Mouse (Mus musculus) embryonic fibroblast, embryonic 13.5 days (primary cell): ENCODE results near the gene Immp2l. TPM values are rescaled to one million over a fixed set of nuclear protein-coding genes. Genes with fewer than 3 reads are reported as not detected.

Experiments
- H3K27ac ChIP-seq: 2 replicates; pipeline ENCODE4 v1.5.1; 2012; ENCODE audit warnings: low read length, control low read depth, inconsistent platforms; ENCODE audit not compliant: insufficient read depth
- H3K4me1 ChIP-seq: 2 replicates; pipeline ENCODE4 v1.6.1; 2011; ENCODE audit warnings: low read length; ENCODE audit not compliant: control insufficient read depth, insufficient read depth
- H3K4me3 ChIP-seq: 2 replicates; pipeline ENCODE4 v1.5.1; 2011; ENCODE audit warnings: mild to moderate bottlenecking, control low read depth, low read length; ENCODE audit not compliant: insufficient read depth
- CTCF ChIP-seq: IDR thresholded peaks from 2 replicates; pipeline ENCODE4 v1.5.1; 2011; ENCODE audit warnings: mild to moderate bottlenecking, control low read depth, low read length, moderate library complexity, borderline replicate concordance; ENCODE audit not compliant: insufficient read depth
- POLR2A ChIP-seq: IDR thresholded peaks from 2 replicates; pipeline ENCODE4 v1.6.1; 2011; ENCODE audit warnings: low read depth, mild to moderate bottlenecking, control low read depth, low read length, moderate library complexity
- polyA plus RNA-seq: library from polyadenylated mRNA; stranded (reverse); fragments of >200 nt; gene quantifications from 2 replicates; pipeline ENCODE4 v1.2.4, GENCODE M21; 2011; ENCODE audit warnings: low read depth; ENCODE audit not compliant: missing spikeins, insufficient read length

The Immp2l gene
- polyA plus RNA-seq, 1 experiment, result 2.9 TPM

DNA sequence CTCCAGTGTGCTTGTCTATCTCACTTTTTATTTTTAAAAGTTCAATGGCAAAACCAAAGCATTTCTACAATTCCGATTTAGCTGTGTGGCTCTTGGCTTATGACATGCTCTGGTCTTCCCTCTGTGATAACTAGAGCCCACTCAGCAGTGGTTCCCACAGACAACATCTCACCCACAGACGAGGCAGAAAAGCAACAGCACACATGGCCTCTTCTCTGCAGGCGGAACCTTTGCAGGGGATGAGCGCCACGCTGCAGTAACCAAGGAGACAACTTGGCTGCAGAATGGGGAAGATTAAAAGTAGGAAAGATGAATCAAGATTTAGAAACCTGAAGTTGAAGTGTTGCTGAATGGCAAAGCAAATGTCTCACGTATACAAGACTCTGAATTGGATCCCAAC is 597.5 kb downstream of the Immp2l start:
- TF ChIP-seq CTCF (no peak), POLR2A (no peak)
- Histone ChIP-seq H3K4me1 (0 out of 2 replicates have a peak, but pooled peaks cover 2% of the 10 kb centered on the region), H3K27ac (no peak overlapping the region), H3K4me3 (no peak overlapping the region)

DNA sequence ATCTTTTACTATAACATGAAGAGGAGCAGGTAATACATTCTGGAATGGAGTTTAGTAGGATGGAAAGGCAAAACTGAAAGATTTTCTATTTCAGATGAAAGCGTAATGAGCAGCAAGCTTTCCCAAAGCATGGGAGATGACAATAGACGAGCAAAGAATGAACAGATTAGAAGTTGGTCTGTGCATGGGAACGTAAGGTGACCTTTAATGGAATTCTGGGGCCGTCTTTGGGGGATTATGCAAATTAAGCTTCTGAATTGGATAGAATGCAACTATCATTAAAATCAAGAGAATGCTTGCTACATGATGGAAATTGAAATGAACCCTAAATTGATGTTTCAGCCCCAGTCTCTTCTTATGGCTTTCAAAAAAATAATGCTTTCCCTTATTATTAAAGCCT is 619.4 kb downstream of the Immp2l start:
- Histone ChIP-seq H3K27ac (no peak overlapping the region), H3K4me3 (no peak overlapping the region), H3K4me1 (no peaks in the 10 kb centered on the region)
- no peak for TF ChIP-seq POLR2A
- TF ChIP-seq CTCF, result no peak

DNA sequence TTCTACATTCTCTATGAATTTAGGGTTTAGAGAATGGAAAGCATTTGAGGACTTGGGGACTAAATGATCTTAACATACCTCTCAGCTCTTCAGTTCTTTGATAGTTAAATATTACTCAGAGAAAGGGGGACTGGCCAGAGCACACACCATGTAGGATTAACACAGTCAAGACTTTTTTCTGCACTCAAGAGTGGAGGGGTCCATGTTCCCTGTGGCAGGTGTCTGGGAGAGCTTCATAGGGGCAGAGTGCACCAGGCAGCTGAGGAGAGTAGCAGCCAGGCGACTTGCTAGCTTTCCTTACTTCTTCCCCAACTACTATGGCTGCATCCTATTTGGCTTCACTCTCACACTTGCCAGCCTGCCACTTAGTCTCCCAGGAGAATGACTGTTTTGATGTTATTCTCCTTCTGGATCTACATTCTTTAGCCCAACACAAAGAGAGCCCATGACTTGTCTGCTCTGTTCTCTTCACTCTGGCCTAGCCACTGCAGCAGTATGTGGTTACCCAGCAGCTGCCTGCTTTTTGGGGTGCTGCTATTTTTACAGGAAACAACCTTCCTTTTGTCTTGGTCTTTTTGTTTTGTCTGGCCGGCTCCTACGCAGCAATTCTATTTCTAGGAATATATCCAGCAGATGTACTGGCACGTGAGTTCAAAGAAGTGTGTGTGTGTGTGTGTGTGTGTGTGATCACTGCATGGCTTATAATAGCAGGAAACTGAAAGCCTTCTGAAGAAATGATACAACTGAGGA is 621.1 kb downstream of the Immp2l start:
- TF ChIP-seq POLR2A (no peak), CTCF (no peak)
- Histone ChIP-seq H3K27ac (no peak overlapping the region), H3K4me3 (no peak overlapping the region), H3K4me1 (no peaks in the 10 kb centered on the region)

- no peak overlapping the region for H3K27ac ChIP-seq
- H3K4me3 ChIP-seq, result no peak overlapping the region
Measured at GRCm38 (mm10) chr12:41646956-41647575, 623.2 kb downstream of the Immp2l start.

DNA sequence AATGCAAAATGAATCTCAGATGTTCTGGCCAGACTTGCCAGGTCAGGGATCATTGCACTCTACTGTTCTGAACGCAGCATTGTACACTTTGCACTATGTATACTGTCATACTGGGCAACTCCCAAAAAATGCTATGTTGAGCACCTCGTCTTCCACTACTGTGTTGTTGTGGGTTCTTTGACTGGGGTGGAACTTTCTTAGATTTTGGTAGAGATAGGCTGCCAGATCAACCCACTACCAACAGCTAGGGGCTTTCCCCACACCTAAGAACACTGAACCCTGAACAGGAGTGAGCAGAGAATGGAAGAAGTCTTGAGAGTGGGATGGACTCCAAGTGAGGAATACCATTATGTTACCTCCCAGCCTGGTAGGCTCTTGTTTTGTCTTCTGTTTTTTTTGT is 623.8 kb downstream of the Immp2l start:
- TF ChIP-seq CTCF, result no peak
- no peak for TF ChIP-seq POLR2A
- no peak overlapping the region for H3K27ac ChIP-seq
- H3K4me3 ChIP-seq, result no peak overlapping the region

More at GRCm38 (mm10) chr12:41646956-41647575, 623.2 kb downstream of the Immp2l start:
- TF ChIP-seq POLR2A, result no peak
- TF ChIP-seq CTCF, result no peak
- H3K4me1 ChIP-seq, result no peaks in the 10 kb centered on the region

DNA sequence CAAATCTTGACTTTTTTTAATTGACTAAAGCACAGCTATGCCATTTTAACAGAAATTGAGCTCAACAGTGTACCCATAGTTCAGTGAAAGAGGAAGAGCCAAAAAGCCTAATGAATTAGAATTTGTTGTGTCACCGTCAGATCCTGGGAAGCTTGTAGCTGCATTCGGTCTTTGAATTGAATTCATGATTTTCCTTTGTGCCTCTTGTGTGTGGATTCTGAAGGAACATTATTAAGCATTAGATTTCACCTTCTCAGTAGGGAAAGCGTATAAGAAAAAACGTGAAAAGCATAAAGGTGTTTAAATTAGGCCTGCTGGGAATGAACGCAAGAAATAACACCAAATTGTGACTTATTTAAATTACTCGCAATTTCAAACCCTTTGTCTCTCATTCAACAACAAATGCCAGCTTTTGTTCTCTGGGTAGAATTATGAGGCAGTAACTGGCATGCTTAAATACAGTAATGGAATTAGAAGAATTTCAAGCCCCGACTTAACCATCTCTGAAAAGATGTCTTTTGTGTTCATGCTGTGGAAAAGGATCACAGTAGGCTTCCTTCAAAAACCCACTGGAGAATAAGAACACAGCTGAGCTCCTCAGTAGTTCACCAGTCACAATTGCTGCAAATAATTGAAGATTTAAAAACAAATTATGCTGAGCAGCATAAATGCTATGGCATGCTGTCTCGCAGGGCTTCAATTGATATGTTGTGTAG is 626.1 kb downstream of the Immp2l start:
- Histone ChIP-seq H3K4me3 (no peak overlapping the region), H3K4me1 (no peaks in the 10 kb centered on the region), H3K27ac (no peak overlapping the region)
- TF ChIP-seq POLR2A (no peak), CTCF (no peak)

More for the DNA sequence above, 623.8 kb downstream of the Immp2l start:
- H3K4me1 ChIP-seq, result no peaks in the 10 kb centered on the region

DNA sequence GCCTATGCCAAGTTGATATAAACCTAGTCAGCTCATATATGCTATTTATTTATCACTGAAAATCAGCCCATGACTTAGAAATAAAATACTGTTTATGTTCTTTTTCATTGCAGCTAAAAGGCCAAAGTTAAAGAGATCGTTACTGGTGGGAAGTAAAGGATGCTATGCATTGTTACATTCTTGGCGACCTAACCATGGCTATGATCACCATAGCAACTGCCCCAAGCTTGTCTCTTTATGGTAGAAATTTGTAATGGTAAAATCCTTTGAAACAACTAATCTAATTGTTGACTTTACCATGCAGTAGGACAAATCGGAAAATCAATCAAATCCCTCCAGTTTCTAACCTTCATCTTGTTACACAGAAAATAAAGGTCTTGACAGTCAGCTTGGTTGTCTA is 644.4 kb downstream of the Immp2l start:
- no peak overlapping the region for H3K4me3 ChIP-seq
- no peak for TF ChIP-seq CTCF
- TF ChIP-seq POLR2A, result no peak
- H3K27ac ChIP-seq, result no peak overlapping the region
- no peaks in the 10 kb centered on the region for H3K4me1 ChIP-seq

DNA sequence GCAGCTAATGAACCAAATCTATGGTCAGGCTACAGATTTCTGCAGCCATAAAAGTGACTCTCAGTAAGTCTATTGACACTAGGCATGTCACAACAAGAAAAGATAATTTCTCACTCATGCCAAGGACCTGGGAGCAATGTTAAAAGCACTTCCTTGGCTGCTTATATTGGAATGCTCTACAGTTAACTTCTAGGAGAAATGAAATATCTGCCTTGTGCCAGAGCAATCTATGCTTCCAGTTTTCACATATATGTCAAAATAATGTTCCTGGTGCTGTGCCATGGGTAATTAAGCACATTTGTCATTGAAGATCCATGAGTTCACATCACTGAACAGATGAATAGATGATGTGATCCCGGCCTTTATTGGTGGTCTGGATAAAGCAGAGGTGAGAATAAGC is 645.6 kb downstream of the Immp2l start:
- TF ChIP-seq POLR2A (no peak), CTCF (no peak)
- Histone ChIP-seq H3K4me1 (no peaks in the 10 kb centered on the region), H3K27ac (no peak overlapping the region), H3K4me3 (no peak overlapping the region)

GRCm38 (mm10) chr12:41674861-41675260 is 651.0 kb downstream of the Immp2l start:
- Histone ChIP-seq H3K27ac (no peak overlapping the region), H3K4me3 (no peak overlapping the region), H3K4me1 (no peaks in the 10 kb centered on the region)
- no peak for TF ChIP-seq CTCF
- TF ChIP-seq POLR2A, result no peak

GRCm38 (mm10) chr12:41680141-41680540 is 656.3 kb downstream of the Immp2l start:
- TF ChIP-seq POLR2A (no peak), CTCF (no peak)
- Histone ChIP-seq H3K4me1 (no peaks in the 10 kb centered on the region), H3K27ac (no peak overlapping the region), H3K4me3 (no peak overlapping the region)
